Mouse (Mus musculus) kidney, postnatal 0 days (tissue): ENCODE results near the gene Cep41. TPM values are rescaled to one million over a fixed set of nuclear protein-coding genes. Genes with fewer than 3 reads are reported as not detected.

Experiments used
- ATAC-seq: fragments of 200-750 bp; cut with Nextera tagmentation; replicated peaks from 2 replicates; pipeline ENCODE4 v1.8.0; 2017; ENCODE audit warnings: low read depth, moderate number of reproducible peaks, moderate TSS enrichment, moderate library complexity; ENCODE audit not compliant: low FRiP score
- DNase-seq: peaks from one replicate; pipeline ENCODE4 v3.0.0-alpha.2; 2016; ENCODE audit warnings: low spot score
- H3K27ac ChIP-seq: fragments of 300-500 bp; sonication (generic); 2 replicates; pipeline ENCODE4 v1.5.1; 2014; ENCODE audit warnings: mild to moderate bottlenecking
- H3K27me3 ChIP-seq: fragments of 300-500 bp; sonication (generic); 2 replicates; pipeline ENCODE4 v1.6.1; 2014; ENCODE audit warnings: low read length, mixed read lengths; ENCODE audit not compliant: insufficient read depth
- H3K36me3 ChIP-seq: fragments of 300-500 bp; sonication (generic); 2 replicates; pipeline ENCODE4 v1.6.1; 2014; ENCODE audit warnings: low read length, mixed read lengths; ENCODE audit not compliant: insufficient read depth
- H3K4me1 ChIP-seq: fragments of 300-500 bp; sonication (generic); replicated peaks from 2 replicates; pipeline ENCODE4 v1.6.1; 2014; ENCODE audit warnings: antibody characterized with exemption, low read length, mixed read lengths; ENCODE audit not compliant: insufficient read depth
- H3K4me2 ChIP-seq: fragments of 300-500 bp; sonication (generic); 2 replicates; pipeline ENCODE4 v1.6.1; 2014; ENCODE audit warnings: mild to moderate bottlenecking, low read length, moderate library complexity, mixed read lengths
- H3K4me3 ChIP-seq: fragments of 300-500 bp; sonication (generic); replicated peaks from 2 replicates; pipeline ENCODE4 v1.5.1; 2014; ENCODE audit warnings: low read depth, low read length
- H3K9ac ChIP-seq: fragments of 300-500 bp; sonication (generic); 2 replicates; pipeline ENCODE4 v1.6.1; 2014; ENCODE audit warnings: low read depth, low read length
- H3K9me3 ChIP-seq: fragments of 300-500 bp; sonication (generic); replicated peaks from 2 replicates; pipeline ENCODE4 v1.6.1; 2016; ENCODE audit warnings: low read length, inconsistent platforms, mixed read lengths
- CTCF ChIP-seq: IDR thresholded peaks from 2 replicates; pipeline ENCODE4 v1.5.1; 2016; ENCODE audit warnings: antibody characterized with exemption, low read depth, mild to moderate bottlenecking, moderate library complexity
- WGBS: fragments of 180-500 bp; shearing (Covaris S2); extraction: QIAGEN DNeasy Blood & Tissue Kit; methylation state at CpG from one replicate; pipeline ENCODE4 v1.1.7; 2014; 5-methylcytosine and 5-hydroxymethylcytosine counted together
- polyA plus RNA-seq: library from polyadenylated mRNA; unstranded; fragments of >200 nt; fragmentation: Nextera tagmentation; extraction: Ambion mirVana; gene quantifications from 2 replicates; pipeline ENCODE4 v1.2.1, GENCODE M21; 2015

The Cep41 gene
- polyA plus RNA-seq, 1 experiment from 2014 or later: 12.1 TPM

DNA sequence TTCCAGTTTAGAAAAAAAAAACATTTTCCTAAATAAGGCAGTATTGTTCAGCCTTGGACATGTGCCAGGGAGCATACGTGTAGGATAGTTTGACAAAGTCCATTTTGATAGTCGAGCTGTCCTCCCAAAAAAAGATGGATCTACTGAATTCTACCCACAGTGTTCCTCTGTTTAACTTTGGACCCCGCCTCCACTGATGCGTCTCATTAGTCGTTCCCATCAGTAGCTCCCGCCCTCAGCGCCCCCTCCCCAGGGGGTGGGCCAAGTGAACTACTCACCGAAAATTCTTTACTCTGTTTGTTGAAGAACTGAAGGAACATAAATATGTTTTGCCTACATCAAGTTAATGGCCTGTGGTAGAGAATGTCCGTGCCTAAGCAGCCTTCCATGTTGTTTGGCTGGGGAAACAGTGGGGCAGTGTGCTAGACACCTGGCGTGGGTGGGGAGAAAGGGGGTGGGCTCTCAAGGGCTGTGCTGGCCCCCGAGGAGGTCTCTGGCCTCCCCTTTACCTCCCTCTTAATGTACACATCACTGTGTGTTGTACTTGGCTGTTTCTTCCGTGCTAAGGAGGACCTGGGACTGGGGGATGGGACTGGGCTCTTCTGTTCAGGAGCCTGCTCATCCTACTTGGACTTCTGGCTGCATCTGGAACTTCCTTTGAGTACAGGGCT lies 36.9 kb upstream of the Cep41 start:
- DNase-seq: peak; percentile 74
- Histone ChIP-seq H3K4me3 (no peak overlapping the region), H3K27ac (peak overlapping the region; percentile 62; the same call in 1 of the 2 replicates), H3K27me3 (no peaks in the 10 kb centered on the region), H3K9ac (no peak overlapping the region), H3K4me1 (peaks cover 9% of the 10 kb centered on the region; the same call in 1 of the 2 replicates), H3K36me3 (no peaks in the 10 kb centered on the region), H3K9me3 (no peaks in the 10 kb centered on the region), H3K4me2 (peak overlapping the region; percentile 23; the same call in 1 of the 2 replicates)
- peak; percentile 75; the same call in 1 of the 2 replicates for ATAC-seq
- TF ChIP-seq CTCF: no peak
- WGBS: 15% methylated on average over 12 of the region's 12 CpGs

DNA sequence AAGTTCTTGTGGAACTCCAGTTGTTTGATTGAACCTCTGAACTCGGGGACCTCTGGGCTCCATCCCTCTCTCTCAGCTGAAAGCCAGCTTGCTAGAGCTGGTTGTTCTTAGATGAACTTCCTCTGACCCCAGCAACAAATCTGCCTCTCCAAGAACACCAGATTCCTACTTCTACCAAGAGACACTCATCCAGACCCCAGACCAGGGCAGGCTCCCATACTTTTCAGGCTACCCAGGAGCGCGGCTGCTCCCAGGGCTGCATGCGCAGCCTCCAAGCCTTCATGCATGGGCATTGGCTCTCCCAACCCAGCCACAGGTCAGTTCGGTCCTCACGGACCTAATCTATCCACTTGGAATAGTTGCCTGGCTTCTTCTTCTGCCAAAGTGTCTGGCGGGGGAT lies 29.8 kb upstream of the Cep41 start, which contains the start of gene Mest:
Gene Mest (plus strand): TSS at position 217 of the 400 bp plus-strand sequence.
- H3K27me3 ChIP-seq: no peaks in the 10 kb centered on the region
- H3K4me3 ChIP-seq: no peak within 1 kb of the TSS
- no peak for ATAC-seq
- H3K27ac ChIP-seq: 0 out of 2 replicates have a peak within 1 kb of the TSS, but pooled peaks have one; percentile 13
- 60% methylated on average over 7 of the region's 7 CpGs for WGBS
- H3K9me3 ChIP-seq: no peaks in the 10 kb centered on the region
- no peaks in the 10 kb centered on the region for H3K36me3 ChIP-seq
- DNase-seq: no peak
- H3K4me2 ChIP-seq: no peak within 1 kb of the TSS
- no peak for TF ChIP-seq CTCF
- no peak within 1 kb of the TSS for H3K9ac ChIP-seq
- H3K4me1 ChIP-seq: peaks cover 16% of the 10 kb centered on the region; the same call in 1 of the 2 replicates

DNA sequence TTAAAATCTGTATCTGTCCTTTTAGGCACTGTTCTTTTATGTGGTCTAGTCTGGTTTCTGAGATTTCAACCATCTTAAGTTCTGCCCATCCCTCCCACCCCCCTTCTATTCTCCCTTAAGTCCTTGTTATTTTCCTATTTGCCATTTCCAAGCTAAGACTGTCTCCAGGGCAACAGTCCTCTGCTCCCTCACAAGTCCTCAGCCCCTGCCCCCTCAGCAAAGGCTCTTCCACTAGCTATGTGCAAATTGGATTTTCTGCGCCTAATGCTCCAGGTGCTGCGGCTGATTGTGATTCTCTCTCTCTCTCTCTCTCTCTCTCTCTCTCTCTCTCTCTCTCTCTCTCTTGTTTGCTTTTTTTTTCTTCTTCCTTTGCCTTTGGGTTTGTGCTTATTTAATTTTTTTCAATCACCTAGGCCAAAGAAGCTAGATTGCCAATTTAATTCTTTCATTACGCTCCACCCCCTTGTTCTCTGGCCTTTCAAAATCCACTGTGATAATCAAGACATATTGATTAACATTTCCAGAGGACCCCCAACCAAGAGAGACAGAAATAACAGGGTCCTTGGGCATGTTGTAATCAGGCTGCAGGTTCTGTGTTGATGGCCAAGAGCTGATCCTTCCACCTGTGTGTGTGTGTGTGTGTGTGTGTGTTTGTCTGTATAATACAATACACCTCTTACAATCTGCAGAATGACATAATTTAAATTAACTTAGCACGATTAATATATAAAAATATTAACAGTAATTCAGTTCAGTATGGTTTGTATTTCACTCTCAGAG lies 29.0 kb upstream of the Cep41 start:
- no peaks in the 10 kb centered on the region for H3K36me3 ChIP-seq
- H3K9me3 ChIP-seq: no peaks in the 10 kb centered on the region
- no peak overlapping the region for H3K27ac ChIP-seq
- ATAC-seq (no peak), DNase-seq (no peak)
- no peak overlapping the region for H3K4me3 ChIP-seq
- WGBS: 85% methylated on average over 4 of the region's 4 CpGs
- TF ChIP-seq CTCF: no peak
- no peak overlapping the region for H3K9ac ChIP-seq
- H3K4me1 ChIP-seq: peaks cover 16% of the 10 kb centered on the region; the same call in 1 of the 2 replicates
- H3K4me2 ChIP-seq: no peak overlapping the region
- H3K27me3 ChIP-seq: no peaks in the 10 kb centered on the region

DNA sequence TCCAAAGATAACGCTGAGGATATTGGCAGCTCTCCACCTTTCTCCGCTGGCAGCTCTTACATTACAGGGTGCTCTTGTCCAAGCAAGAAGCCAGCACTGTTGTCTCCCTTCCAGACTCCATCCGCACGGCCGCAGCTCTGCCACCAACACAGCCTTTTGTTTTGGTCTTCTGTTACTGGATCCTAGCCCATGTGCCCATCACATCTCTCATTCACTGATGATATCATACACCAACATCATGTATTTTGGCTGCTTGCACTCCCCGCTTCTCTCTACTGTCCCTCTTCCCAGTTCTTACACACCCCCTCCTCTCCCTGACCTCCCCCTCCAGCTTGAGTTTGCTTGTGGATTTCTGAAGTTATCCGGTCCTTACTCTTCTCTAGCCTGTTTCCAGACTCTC lies 23.2 kb upstream of the Cep41 start:
- no peaks in the 10 kb centered on the region for H3K36me3 ChIP-seq
- H3K4me3 ChIP-seq: no peak overlapping the region
- H3K4me1 ChIP-seq: peaks cover 11% of the 10 kb centered on the region; the same call in 1 of the 2 replicates
- no peaks in the 10 kb centered on the region for H3K27me3 ChIP-seq
- ATAC-seq: no peak
- H3K27ac ChIP-seq: no peak overlapping the region
- WGBS: 88% methylated on average over 7 of the region's 7 CpGs
- DNase-seq: no peak
- no peak overlapping the region for H3K4me2 ChIP-seq
- H3K9ac ChIP-seq: no peak overlapping the region
- no peak for TF ChIP-seq CTCF
- no peaks in the 10 kb centered on the region for H3K9me3 ChIP-seq

DNA sequence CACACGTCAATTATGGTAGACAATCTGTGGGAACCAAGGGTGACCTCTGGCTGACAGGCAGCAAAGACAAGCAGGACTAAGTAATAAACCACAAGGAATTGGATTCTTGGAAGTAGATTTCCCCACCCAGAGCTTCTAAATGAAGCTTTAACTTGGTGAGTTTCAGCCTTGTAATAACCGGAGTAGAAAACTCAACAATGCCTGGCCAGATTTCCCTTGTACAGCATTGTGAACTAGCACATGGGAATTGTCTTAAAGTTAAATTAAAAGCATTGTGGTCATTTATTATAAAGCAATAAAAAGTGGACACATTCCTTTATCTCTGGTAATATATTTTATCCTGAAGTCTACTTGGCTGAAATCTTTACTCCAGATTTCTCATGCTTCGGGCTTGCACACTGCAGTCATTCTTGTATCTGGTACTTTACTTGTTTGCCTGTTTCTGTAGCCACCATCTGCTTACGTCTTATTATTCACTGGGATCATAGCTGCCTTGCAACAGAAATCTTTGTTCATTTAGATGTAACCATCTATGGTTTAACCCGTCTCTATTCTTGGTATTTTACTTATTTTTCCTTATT lies 21.4 kb upstream of the Cep41 start:
- no peak; the same call in 1 of the 2 replicates for ATAC-seq
- no peak for TF ChIP-seq CTCF
- no peak overlapping the region for H3K9ac ChIP-seq
- DNase-seq: peak; percentile 92
- 49% methylated on average over 5 of the region's 5 CpGs for WGBS
- H3K36me3 ChIP-seq: no peaks in the 10 kb centered on the region
- H3K4me2 ChIP-seq: no peak overlapping the region; the same call in 1 of the 2 replicates
- no peak overlapping the region for H3K4me3 ChIP-seq
- H3K27ac ChIP-seq: peak overlapping the region; percentile 58; the same call in 1 of the 2 replicates
- no peaks in the 10 kb centered on the region; the same call in 1 of the 2 replicates for H3K4me1 ChIP-seq
- no peaks in the 10 kb centered on the region for H3K27me3 ChIP-seq
- H3K9me3 ChIP-seq: no peaks in the 10 kb centered on the region

DNA sequence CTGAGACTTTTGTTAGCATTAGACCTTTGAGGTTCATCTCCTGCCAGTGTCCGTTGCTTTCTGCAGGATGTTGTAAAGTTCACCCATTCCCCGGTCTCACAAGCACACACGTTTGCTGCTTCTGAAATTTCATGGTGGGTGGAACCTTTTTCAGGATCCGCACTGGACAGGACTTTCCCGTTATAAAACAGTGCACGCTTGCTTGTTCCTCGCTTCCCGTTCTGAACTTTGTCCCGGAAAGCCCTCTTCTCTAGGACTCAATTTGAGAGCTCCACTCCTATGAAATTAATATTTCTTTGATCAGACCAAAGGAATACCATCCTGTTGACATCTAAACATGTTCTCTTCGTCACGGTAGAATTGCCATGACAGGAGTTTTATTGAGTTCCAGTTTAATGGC lies 20.3 kb upstream of the Cep41 start:
- H3K27ac ChIP-seq: peak overlapping the region; percentile 55
- TF ChIP-seq CTCF: no peak
- DNase-seq (peak; percentile 58), ATAC-seq (no peak)
- H3K4me3 ChIP-seq: no peak overlapping the region
- WGBS: 30% methylated on average over 11 of the region's 11 CpGs
- no peaks in the 10 kb centered on the region for H3K9me3 ChIP-seq
- H3K27me3 ChIP-seq: no peaks in the 10 kb centered on the region
- peak overlapping the region; percentile 0; the same call in 1 of the 2 replicates for H3K4me2 ChIP-seq
- H3K4me1 ChIP-seq: no peaks in the 10 kb centered on the region; the same call in 1 of the 2 replicates
- no peaks in the 10 kb centered on the region for H3K36me3 ChIP-seq
- no peak overlapping the region for H3K9ac ChIP-seq
